Mouse (Mus musculus): ENCODE measurements at regions not wholly inside any gene's neighbourhood (a gene's known extent, or its start where the extent isn't known, plus 50 kb on each side); places are given as distances from the start of the nearest gene placed in this dataset.
"Not testable (repeated sequence)": the region's sequence is repeated elsewhere in the genome, so short reads cannot be mapped to it uniquely, and the experiment has no call there.

DNA sequence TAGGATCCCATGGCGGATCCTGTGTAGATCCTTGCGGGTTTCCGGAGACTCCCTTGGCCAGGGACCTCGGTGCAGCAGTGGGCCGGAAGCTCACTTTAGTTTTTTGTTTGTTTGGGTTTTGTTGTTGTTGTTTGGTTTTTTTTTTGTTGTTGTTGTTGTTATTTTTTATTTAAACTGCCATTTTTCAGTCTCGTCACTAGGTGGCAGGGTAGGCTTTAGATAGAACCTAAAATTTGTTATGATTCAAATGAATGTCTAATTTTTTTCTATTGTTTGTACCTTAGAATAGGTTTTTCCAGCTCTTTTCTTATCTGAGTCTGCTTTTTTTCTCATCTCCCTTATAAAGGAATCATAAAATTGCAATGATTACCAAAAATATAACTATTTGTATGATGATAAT, 834.4 kb upstream of the Tacstd2 start:
- no peak overlapping the region for H3K27ac ChIP-seq (ENCODE audit: low read depth, low read length)
- no peak overlapping the region for H3K4me3 ChIP-seq (ENCODE audit: low read depth, low read length)
- no peaks in the 10 kb centered on the region for H3K36me3 ChIP-seq (ENCODE audit: control insufficient read depth, insufficient read depth, low read length)
- H3K4me2 ChIP-seq (ENCODE audit: low read depth, low read length): no peak overlapping the region
- no peak for ATAC-seq (ENCODE audit: low read depth)
- WGBS: 75% methylated on average over 6 of the region's 6 CpGs
- no peak overlapping the region for H3K9ac ChIP-seq (replicated peaks; ENCODE audit: low read depth, low read length)
- no peaks in the 10 kb centered on the region for H3K27me3 ChIP-seq (ENCODE audit: control insufficient read depth, insufficient read depth, low read length)
- H3K4me1 ChIP-seq (ENCODE audit: control insufficient read depth, insufficient read depth, low read length): no peaks in the 10 kb centered on the region
- H3K9me3 ChIP-seq (ENCODE audit: control insufficient read depth, low read length): no peaks in the 10 kb centered on the region

DNA sequence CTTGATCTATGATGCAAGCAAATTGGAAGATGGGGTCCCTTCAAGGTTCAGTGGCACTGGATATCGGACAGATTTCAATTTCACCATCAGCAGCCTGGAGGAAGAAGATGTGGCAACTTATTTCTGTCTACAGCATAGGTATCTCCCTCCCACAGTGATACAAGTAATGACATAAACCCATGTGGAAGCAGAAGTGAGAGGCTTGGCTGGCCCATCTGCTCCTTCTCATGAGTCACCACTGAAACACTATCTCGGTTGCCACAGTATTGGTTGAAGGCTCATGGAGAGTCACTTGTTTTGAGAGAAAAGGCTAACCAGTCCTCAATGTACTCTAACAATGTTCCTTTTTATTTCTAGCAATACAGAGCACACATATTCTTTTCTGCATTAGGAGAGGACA, 804.2 kb upstream of the Tacstd2 start:
- H3K36me3 ChIP-seq (ENCODE audit: control insufficient read depth, insufficient read depth, low read length): no peaks in the 10 kb centered on the region
- no peak overlapping the region for H3K4me2 ChIP-seq (ENCODE audit: low read depth, low read length)
- no peak overlapping the region for H3K27ac ChIP-seq (ENCODE audit: low read depth, low read length)
- no peaks in the 10 kb centered on the region for H3K9me3 ChIP-seq (ENCODE audit: control insufficient read depth, low read length)
- no peak for ATAC-seq (ENCODE audit: low read depth)
- no peak overlapping the region for H3K9ac ChIP-seq (replicated peaks; ENCODE audit: low read depth, low read length)
- no peaks in the 10 kb centered on the region for H3K27me3 ChIP-seq (ENCODE audit: control insufficient read depth, insufficient read depth, low read length)
- H3K4me3 ChIP-seq (ENCODE audit: low read depth, low read length): no peak overlapping the region
- 84% methylated on average over 2 of the region's 2 CpGs for WGBS
- H3K4me1 ChIP-seq (ENCODE audit: control insufficient read depth, insufficient read depth, low read length): no peaks in the 10 kb centered on the region

GRCm38 (mm10) chr6:68339205-68339604, 803.6 kb upstream of the Tacstd2 start:
- not testable (repeated sequence) for H3K9me3 ChIP-seq (ENCODE audit: control insufficient read depth, low read length); H3K27ac ChIP-seq (ENCODE audit: low read depth, low read length); H3K36me3 ChIP-seq (ENCODE audit: control insufficient read depth, insufficient read depth, low read length); H3K27me3 ChIP-seq (ENCODE audit: control insufficient read depth, insufficient read depth, low read length); H3K9ac ChIP-seq (replicated peaks; ENCODE audit: low read depth, low read length); ATAC-seq (ENCODE audit: low read depth); H3K4me2 ChIP-seq (ENCODE audit: low read depth, low read length); H3K4me1 ChIP-seq (ENCODE audit: control insufficient read depth, insufficient read depth, low read length); H3K4me3 ChIP-seq (ENCODE audit: low read depth, low read length)

- no peak overlapping the region for H3K27ac ChIP-seq (ENCODE audit: low read depth, low read length)
- no peaks in the 10 kb centered on the region for H3K36me3 ChIP-seq (ENCODE audit: control insufficient read depth, insufficient read depth, low read length)
- no peaks in the 10 kb centered on the region for H3K27me3 ChIP-seq (ENCODE audit: control insufficient read depth, insufficient read depth, low read length)
- H3K4me2 ChIP-seq (ENCODE audit: low read depth, low read length): no peak overlapping the region
- no peak overlapping the region for H3K9ac ChIP-seq (replicated peaks; ENCODE audit: low read depth, low read length)
- H3K4me3 ChIP-seq (ENCODE audit: low read depth, low read length): no peak overlapping the region
- ATAC-seq (ENCODE audit: low read depth): no peak
- H3K9me3 ChIP-seq (ENCODE audit: control insufficient read depth, low read length): no peaks in the 10 kb centered on the region
- H3K4me1 ChIP-seq (ENCODE audit: control insufficient read depth, insufficient read depth, low read length): no peaks in the 10 kb centered on the region
Measured at GRCm38 (mm10) chr6:68311409-68311808, 775.8 kb upstream of the Tacstd2 start.

- Histone ChIP-seq H3K27ac (ENCODE audit: low read depth, low read length) (no peak overlapping the region), H3K9me3 (ENCODE audit: control insufficient read depth, low read length) (no peaks in the 10 kb centered on the region), H3K4me1 (ENCODE audit: control insufficient read depth, insufficient read depth, low read length) (no peaks in the 10 kb centered on the region), H3K36me3 (ENCODE audit: control insufficient read depth, insufficient read depth, low read length) (no peaks in the 10 kb centered on the region), H3K27me3 (ENCODE audit: control insufficient read depth, insufficient read depth, low read length) (no peaks in the 10 kb centered on the region), H3K4me2 (ENCODE audit: low read depth, low read length) (no peak overlapping the region), H3K9ac (replicated peaks; ENCODE audit: low read depth, low read length) (no peak overlapping the region), H3K4me3 (ENCODE audit: low read depth, low read length) (no peak overlapping the region)
- ATAC-seq (ENCODE audit: low read depth): no peak
- 79% methylated on average over 1 of the region's 1 CpGs for WGBS
Measured at GRCm38 (mm10) chr6:68302133-68302532, 766.5 kb upstream of the Tacstd2 start.

GRCm38 (mm10) chr6:68256725-68257124, 721.1 kb upstream of the Tacstd2 start:
- Histone ChIP-seq H3K4me1 (ENCODE audit: control insufficient read depth, insufficient read depth, low read length) (no peaks in the 10 kb centered on the region), H3K9me3 (ENCODE audit: control insufficient read depth, low read length) (no peaks in the 10 kb centered on the region), H3K27me3 (ENCODE audit: control insufficient read depth, insufficient read depth, low read length) (no peaks in the 10 kb centered on the region), H3K4me2 (ENCODE audit: low read depth, low read length) (no peak overlapping the region), H3K4me3 (ENCODE audit: low read depth, low read length) (no peak overlapping the region), H3K27ac (ENCODE audit: low read depth, low read length) (no peak overlapping the region), H3K9ac (replicated peaks; ENCODE audit: low read depth, low read length) (no peak overlapping the region), H3K36me3 (ENCODE audit: control insufficient read depth, insufficient read depth, low read length) (no peaks in the 10 kb centered on the region)
- ATAC-seq (ENCODE audit: low read depth): no peak
- WGBS: 82% methylated on average over 2 of the region's 2 CpGs

- no peak overlapping the region for H3K9ac ChIP-seq (replicated peaks; ENCODE audit: low read depth, low read length)
- ATAC-seq (ENCODE audit: low read depth): no peak
- H3K4me1 ChIP-seq (ENCODE audit: control insufficient read depth, insufficient read depth, low read length): no peaks in the 10 kb centered on the region
Measured at GRCm38 (mm10) chr6:68256151-68256550, 720.6 kb upstream of the Tacstd2 start.

GRCm38 (mm10) chr6:68252730-68253129, 717.1 kb upstream of the Tacstd2 start:
- H3K27me3 ChIP-seq (ENCODE audit: control insufficient read depth, insufficient read depth, low read length): no peaks in the 10 kb centered on the region
- H3K9me3 ChIP-seq (ENCODE audit: control insufficient read depth, low read length): no peaks in the 10 kb centered on the region; the same call in 1 of the 2 replicates
- no peak overlapping the region for H3K27ac ChIP-seq (ENCODE audit: low read depth, low read length)
- no peaks in the 10 kb centered on the region for H3K4me1 ChIP-seq (ENCODE audit: control insufficient read depth, insufficient read depth, low read length)
- no peak overlapping the region for H3K4me3 ChIP-seq (ENCODE audit: low read depth, low read length)
- no peak overlapping the region for H3K9ac ChIP-seq (replicated peaks; ENCODE audit: low read depth, low read length)
- ATAC-seq (ENCODE audit: low read depth): no peak
- H3K36me3 ChIP-seq (ENCODE audit: control insufficient read depth, insufficient read depth, low read length): no peaks in the 10 kb centered on the region
- H3K4me2 ChIP-seq (ENCODE audit: low read depth, low read length): no peak overlapping the region

More at GRCm38 (mm10) chr6:68256151-68256550, 720.6 kb upstream of the Tacstd2 start:
- 97% methylated on average over 2 of the region's 2 CpGs for WGBS
- H3K9me3 ChIP-seq (ENCODE audit: control insufficient read depth, low read length): no peaks in the 10 kb centered on the region
- no peaks in the 10 kb centered on the region for H3K27me3 ChIP-seq (ENCODE audit: control insufficient read depth, insufficient read depth, low read length)
- no peak overlapping the region for H3K4me2 ChIP-seq (ENCODE audit: low read depth, low read length)
- H3K27ac ChIP-seq (ENCODE audit: low read depth, low read length): no peak overlapping the region
- H3K4me3 ChIP-seq (ENCODE audit: low read depth, low read length): no peak overlapping the region
- H3K36me3 ChIP-seq (ENCODE audit: control insufficient read depth, insufficient read depth, low read length): no peaks in the 10 kb centered on the region

- ATAC-seq (ENCODE audit: low read depth); H3K36me3 ChIP-seq (ENCODE audit: control insufficient read depth, insufficient read depth, low read length); H3K27me3 ChIP-seq (ENCODE audit: control insufficient read depth, insufficient read depth, low read length); H3K4me3 ChIP-seq (ENCODE audit: low read depth, low read length); H3K4me1 ChIP-seq (ENCODE audit: control insufficient read depth, insufficient read depth, low read length); H3K4me2 ChIP-seq (ENCODE audit: low read depth, low read length); H3K27ac ChIP-seq (ENCODE audit: low read depth, low read length); H3K9me3 ChIP-seq (ENCODE audit: control insufficient read depth, low read length); H3K9ac ChIP-seq (replicated peaks; ENCODE audit: low read depth, low read length): not testable (repeated sequence)
- WGBS: no CpG with 5 or more reads among the region's 8 CpGs
Measured at GRCm38 (mm10) chr6:68251320-68251719, 715.7 kb upstream of the Tacstd2 start.

GRCm38 (mm10) chr6:68250392-68250791, 714.8 kb upstream of the Tacstd2 start:
- not testable (repeated sequence) for H3K9ac ChIP-seq (replicated peaks; ENCODE audit: low read depth, low read length); H3K4me3 ChIP-seq (ENCODE audit: low read depth, low read length); H3K9me3 ChIP-seq (ENCODE audit: control insufficient read depth, low read length); H3K4me1 ChIP-seq (ENCODE audit: control insufficient read depth, insufficient read depth, low read length); H3K36me3 ChIP-seq (ENCODE audit: control insufficient read depth, insufficient read depth, low read length); H3K27ac ChIP-seq (ENCODE audit: low read depth, low read length); H3K27me3 ChIP-seq (ENCODE audit: control insufficient read depth, insufficient read depth, low read length); H3K4me2 ChIP-seq (ENCODE audit: low read depth, low read length); ATAC-seq (ENCODE audit: low read depth)
- 90% methylated on average over 2 of the region's 2 CpGs for WGBS

Data from neural tube, embryonic 14.5 days (tissue).